Mouse (Mus musculus) liver, adult 2 months (tissue): ENCODE data around the gene Sf3a1. TPM values are rescaled to one million over a fixed set of nuclear protein-coding genes. Genes with fewer than 3 reads are reported as not detected.

Experiments
- DNase-seq: peaks from one replicate; pipeline ENCODE4 v3.0.0-alpha.2; 2011; ENCODE audit warnings: low read depth, low spot score; ENCODE audit errors: extremely low read depth
- H3K27ac ChIP-seq: fragments of 200-500 bp; replicated peaks from 2 replicates; pipeline ENCODE4 v1.5.1; 2012; ENCODE audit warnings: low read depth, mild to moderate bottlenecking, control low read depth, inconsistent platforms, low read length; ENCODE audit not compliant: insufficient read depth
- H3K27me3 ChIP-seq: fragments of 200-500 bp; 2 replicates; pipeline ENCODE4 v1.6.1; 2012; ENCODE audit warnings: mild to moderate bottlenecking, moderate library complexity, low read length, inconsistent platforms; ENCODE audit not compliant: control insufficient read depth, insufficient read depth
- H3K36me3 ChIP-seq: fragments of 200-500 bp; 2 replicates; pipeline ENCODE4 v1.6.1; 2012; ENCODE audit warnings: low read length, inconsistent platforms; ENCODE audit not compliant: control insufficient read depth, insufficient read depth
- H3K4me1 ChIP-seq: fragments of 200-500 bp; 2 replicates; pipeline ENCODE4 v1.6.1; 2011; ENCODE audit warnings: low read length; ENCODE audit not compliant: control insufficient read depth, insufficient read depth
- H3K4me3 ChIP-seq: fragments of 200-500 bp; 2 replicates; pipeline ENCODE4 v1.5.1; 2011; ENCODE audit warnings: low read depth, mild to moderate bottlenecking, control low read depth, low read length, moderate library complexity; ENCODE audit not compliant: insufficient read depth
- H3K79me2 ChIP-seq: fragments of 200-500 bp; 2 replicates; pipeline ENCODE4 v1.6.1; 2012; ENCODE audit warnings: inconsistent platforms, mild to moderate bottlenecking, low read length, moderate library complexity; ENCODE audit not compliant: control insufficient read depth, insufficient read depth
- H3K9ac ChIP-seq: fragments of 200-500 bp; 2 replicates; pipeline ENCODE4 v1.6.1; 2012; ENCODE audit warnings: low read depth, mild to moderate bottlenecking, control low read depth, inconsistent platforms, low read length
- CTCF ChIP-seq: fragments of 200-500 bp; IDR thresholded peaks from 2 replicates; pipeline ENCODE4 v1.5.1; 2011; ENCODE audit warnings: low read depth, low read length, control low read depth
- POLR2A ChIP-seq: fragments of 200-500 bp; IDR thresholded peaks from 2 replicates; pipeline ENCODE4 v1.6.1; 2011; ENCODE audit warnings: low read length, control low read depth; ENCODE audit not compliant: insufficient read depth; ENCODE audit errors: extremely low read depth
- WGBS: fragments of 180-500 bp; shearing (Covaris S2); methylation state at CpG from one replicate; pipeline ENCODE4 v1.1.7; 2018; 5-methylcytosine and 5-hydroxymethylcytosine counted together
- polyA plus RNA-seq: library from polyadenylated mRNA; depleted of rRNA; stranded (reverse); fragments of >200 nt; gene quantifications from 2 replicates; pipeline ENCODE4 v1.2.3, GENCODE M21; 2012
- total RNA-seq: library from RNA; depleted of rRNA; stranded (reverse); fragments of >200 nt; gene quantifications from 2 replicates; pipeline ENCODE4 v1.2.3, GENCODE M21; 2014

The Sf3a1 gene
- total and polyA plus RNA-seq, 2 experiments = 4.3 to 12.2 TPM

GRCm38 (mm10) chr11:4133450-4133849 lies 26.7 kb upstream of the Sf3a1 start:
- no peak for TF ChIP-seq POLR2A
- peak; percentile 59; the same call in 1 of the 2 replicates for TF ChIP-seq CTCF
- WGBS = 68% methylated on average over 3 of the region's 3 CpGs
- Histone ChIP-seq H3K36me3 (no peaks in the 10 kb centered on the region), H3K27ac (no peak overlapping the region), H3K27me3 (no peaks in the 10 kb centered on the region), H3K9ac (no peak overlapping the region), H3K79me2 (no peaks in the 10 kb centered on the region), H3K4me3 (no peak overlapping the region), H3K4me1 (peaks cover 7% of the 10 kb centered on the region)
- DNase-seq = no peak

GRCm38 (mm10) chr11:4134400-4134799 lies 25.8 kb upstream of the Sf3a1 start:
- Histone ChIP-seq H3K4me1 (peaks cover 7% of the 10 kb centered on the region), H3K79me2 (no peaks in the 10 kb centered on the region), H3K27me3 (no peaks in the 10 kb centered on the region), H3K36me3 (no peaks in the 10 kb centered on the region), H3K9ac (no peak overlapping the region), H3K4me3 (no peak overlapping the region), H3K27ac (no peak overlapping the region)
- 61% methylated on average over 6 of the region's 6 CpGs for WGBS
- no peak for DNase-seq
- TF ChIP-seq CTCF (0 out of 2 replicates have a peak, but pooled peaks have one; percentile 1), POLR2A (no peak)

GRCm38 (mm10) chr11:4134986-4135935 lies 24.9 kb upstream of the Sf3a1 start, which contains the start of gene Rnf215:
TSS of gene Rnf215 (plus strand) at chr11:4135202.
- DNase-seq = peak; percentile 73
- H3K27me3 ChIP-seq = no peaks in the 10 kb centered on the region
- H3K9ac ChIP-seq = peak within 1 kb of the TSS; percentile 98
- H3K27ac ChIP-seq = peak within 1 kb of the TSS; percentile 87
- peak; percentile 63 for TF ChIP-seq POLR2A
- TF ChIP-seq CTCF = peak; percentile 80
- no peaks in the 10 kb centered on the region for H3K79me2 ChIP-seq
- peaks cover 7% of the 10 kb centered on the region for H3K4me1 ChIP-seq
- 1% methylated on average over 66 of the region's 66 CpGs for WGBS
- peak within 1 kb of the TSS; percentile 94 for H3K4me3 ChIP-seq
- H3K36me3 ChIP-seq = 0 out of 2 replicates have a peak, but pooled peaks cover under 1% of the 10 kb centered on the region

- TF ChIP-seq POLR2A (no peak), CTCF (no peak)
- H3K36me3 ChIP-seq = peaks cover 9% of the 10 kb centered on the region
- peaks cover 7% of the 10 kb centered on the region for H3K4me1 ChIP-seq
- no peaks in the 10 kb centered on the region for H3K79me2 ChIP-seq
- no peak for DNase-seq
- no peak overlapping the region for H3K27ac ChIP-seq
- 88% methylated on average over 2 of the region's 2 CpGs for WGBS
- no peak overlapping the region for H3K4me3 ChIP-seq
- H3K27me3 ChIP-seq = no peaks in the 10 kb centered on the region
- H3K9ac ChIP-seq = no peak overlapping the region
These were observed 21.2 kb upstream of the Sf3a1 start for GRCm38 (mm10) chr11:4138964-4139363.

- H3K4me1 ChIP-seq = no peaks in the 10 kb centered on the region
- H3K4me3 ChIP-seq = no peak overlapping the region
- H3K27ac ChIP-seq = no peak overlapping the region
- DNase-seq = no peak
- no peaks in the 10 kb centered on the region for H3K79me2 ChIP-seq
- no peak overlapping the region for H3K9ac ChIP-seq
- no peak for TF ChIP-seq POLR2A
- no peak for TF ChIP-seq CTCF
- H3K27me3 ChIP-seq = no peaks in the 10 kb centered on the region
- peaks cover 9% of the 10 kb centered on the region for H3K36me3 ChIP-seq
These were observed 18.6 kb upstream of the Sf3a1 start for GRCm38 (mm10) chr11:4141505-4141904.

GRCm38 (mm10) chr11:4142352-4142751 lies 17.8 kb upstream of the Sf3a1 start:
- no peaks in the 10 kb centered on the region for H3K79me2 ChIP-seq
- H3K4me1 ChIP-seq = no peaks in the 10 kb centered on the region
- H3K27ac ChIP-seq = no peak overlapping the region
- no peak for DNase-seq
- peaks cover 9% of the 10 kb centered on the region for H3K36me3 ChIP-seq
- no peaks in the 10 kb centered on the region for H3K27me3 ChIP-seq
- H3K4me3 ChIP-seq = no peak overlapping the region
- no peak for TF ChIP-seq POLR2A
- no peak for TF ChIP-seq CTCF
- WGBS = 86% methylated on average over 4 of the region's 4 CpGs
- no peak overlapping the region for H3K9ac ChIP-seq
